Mouse (Mus musculus) hindbrain, embryonic 15.5 days (tissue): ENCODE results near the gene Zfp128. TPM values are rescaled to one million over a fixed set of nuclear protein-coding genes. Genes with fewer than 3 reads are reported as not detected.
"Not testable (repeated sequence)": the region's sequence is repeated elsewhere in the genome, so short reads cannot be mapped to it uniquely, and the experiment has no call there.

Source experiments
- ATAC-seq: fragments of 200-750 bp; cut with Nextera tagmentation; 2 replicates; pipeline ENCODE4 v1.8.0; 2017; ENCODE audit warnings: low read depth, moderate number of reproducible peaks, moderate TSS enrichment; ENCODE audit not compliant: low FRiP score
- H3K27ac ChIP-seq: fragments of 300-500 bp; sonication (generic); replicated peaks from 2 replicates; pipeline ENCODE4 v1.5.1; 2015; ENCODE audit warnings: mild to moderate bottlenecking, inconsistent platforms
- H3K27me3 ChIP-seq: fragments of 300-500 bp; sonication (generic); 2 replicates; pipeline ENCODE4 v1.6.1; 2015; ENCODE audit warnings: control low read depth, inconsistent platforms
- H3K36me3 ChIP-seq: fragments of 300-500 bp; sonication (generic); 2 replicates; pipeline ENCODE4 v1.6.1; 2015; ENCODE audit warnings: control low read depth, inconsistent platforms
- H3K4me1 ChIP-seq: fragments of 300-500 bp; sonication (generic); replicated peaks from 2 replicates; pipeline ENCODE4 v1.6.1; 2015; ENCODE audit warnings: control low read depth, inconsistent platforms
- H3K4me2 ChIP-seq: fragments of 300-500 bp; sonication (generic); 2 replicates; pipeline ENCODE4 v1.6.1; 2015; ENCODE audit warnings: moderate library complexity, mild to moderate bottlenecking, inconsistent platforms
- H3K4me3 ChIP-seq: fragments of 300-500 bp; sonication (generic); 2 replicates; pipeline ENCODE4 v1.5.1; 2015; ENCODE audit warnings: mild to moderate bottlenecking, inconsistent platforms
- H3K9ac ChIP-seq: fragments of 300-500 bp; sonication (generic); 2 replicates; pipeline ENCODE4 v1.6.1; 2015; ENCODE audit warnings: inconsistent platforms
- H3K9me3 ChIP-seq: fragments of 300-500 bp; sonication (generic); 2 replicates; pipeline ENCODE4 v1.6.1; 2016; ENCODE audit warnings: control low read depth, inconsistent platforms
- WGBS: fragments of 180-500 bp; shearing (Covaris S2); methylation state at CpG from one replicate; pipeline ENCODE4 v1.1.7; 2015; 5-methylcytosine and 5-hydroxymethylcytosine counted together
- polyA plus RNA-seq: library from polyadenylated mRNA; unstranded; fragments of >200 nt; fragmentation: Nextera tagmentation; extraction: Ambion mirVana; gene quantifications from 2 replicates; pipeline ENCODE4 v1.2.1, GENCODE M21; 2015

Zfp128 gene
- polyA plus RNA-seq, 1 experiment from 2014 or later, result 7.5 TPM

GRCm38 (mm10) chr7:12927191-12927680, 46.3 kb downstream of the Zfp128 start, which contains the start of gene Rnf225:
Gene Rnf225, plus strand, starts transcription at chr7:12927416.
- ATAC-seq, result no peak
- peak within 1 kb of the TSS; percentile 31 for H3K9ac ChIP-seq
- peak within 1 kb of the TSS; percentile 57 for H3K4me2 ChIP-seq
- WGBS, result 29% methylated on average over 8 of the region's 8 CpGs
- H3K27ac ChIP-seq, result no peak within 1 kb of the TSS
- H3K27me3 ChIP-seq, result peaks cover 21% of the 10 kb centered on the region
- no peaks in the 10 kb centered on the region for H3K9me3 ChIP-seq
- peaks cover 17% of the 10 kb centered on the region for H3K4me1 ChIP-seq
- H3K36me3 ChIP-seq, result peaks cover 37% of the 10 kb centered on the region
- H3K4me3 ChIP-seq, result peak within 1 kb of the TSS; percentile 27

- Histone ChIP-seq H3K36me3 (peaks cover 37% of the 10 kb centered on the region), H3K27me3 (peaks cover 21% of the 10 kb centered on the region), H3K27ac (no peak overlapping the region), H3K9me3 (no peaks in the 10 kb centered on the region), H3K9ac (peak overlapping the region; percentile 31), H3K4me1 (peaks cover 13% of the 10 kb centered on the region), H3K4me2 (peak overlapping the region; percentile 57), H3K4me3 (peak overlapping the region; percentile 27)
- 4% methylated on average over 65 of the region's 65 CpGs for WGBS
- ATAC-seq, result peak; percentile 23; the same call in 1 of the 2 replicates
Measured at GRCm38 (mm10) chr7:12927693-12928589, 47.0 kb downstream of the Zfp128 start.

- no peak overlapping the region for H3K9ac ChIP-seq
- 44% methylated on average over 4 of the region's 4 CpGs for WGBS
- no peaks in the 10 kb centered on the region for H3K27me3 ChIP-seq
- H3K9me3 ChIP-seq, result no peaks in the 10 kb centered on the region
- no peaks in the 10 kb centered on the region for H3K4me1 ChIP-seq
- H3K36me3 ChIP-seq, result no peaks in the 10 kb centered on the region
- no peak overlapping the region for H3K27ac ChIP-seq
- no peak overlapping the region for H3K4me2 ChIP-seq
- ATAC-seq, result no peak
- H3K4me3 ChIP-seq, result no peak overlapping the region
Measured at GRCm38 (mm10) chr7:12933615-12934140, 52.7 kb downstream of the Zfp128 start.

GRCm38 (mm10) chr7:12934808-12935207, 53.8 kb downstream of the Zfp128 start:
- Histone ChIP-seq H3K9me3 (no peaks in the 10 kb centered on the region), H3K27me3 (no peaks in the 10 kb centered on the region), H3K36me3 (no peaks in the 10 kb centered on the region), H3K4me2 (no peak overlapping the region), H3K27ac (no peak overlapping the region), H3K9ac (no peak overlapping the region), H3K4me1 (no peaks in the 10 kb centered on the region), H3K4me3 (no peak overlapping the region)
- ATAC-seq, result no peak
- 77% methylated on average over 3 of the region's 3 CpGs for WGBS

- not testable (repeated sequence) for H3K36me3 ChIP-seq, H3K9me3 ChIP-seq, H3K27ac ChIP-seq, H3K4me2 ChIP-seq, H3K4me1 ChIP-seq, H3K9ac ChIP-seq, H3K27me3 ChIP-seq, ATAC-seq, H3K4me3 ChIP-seq
- 89% methylated on average over 4 of the region's 4 CpGs for WGBS
Measured at GRCm38 (mm10) chr7:12937254-12937803, 56.4 kb downstream of the Zfp128 start.

- H3K4me2 ChIP-seq, result no peak overlapping the region
- H3K36me3 ChIP-seq, result no peaks in the 10 kb centered on the region
- H3K9ac ChIP-seq, result no peak overlapping the region
- ATAC-seq, result no peak
- no peak overlapping the region for H3K27ac ChIP-seq
- H3K27me3 ChIP-seq, result no peaks in the 10 kb centered on the region
- H3K4me3 ChIP-seq, result no peak overlapping the region
- no peaks in the 10 kb centered on the region for H3K9me3 ChIP-seq
- WGBS, result 85% methylated on average over 4 of the region's 4 CpGs
- H3K4me1 ChIP-seq, result no peaks in the 10 kb centered on the region
Measured at GRCm38 (mm10) chr7:12940599-12940998, 59.6 kb downstream of the Zfp128 start.

Other genes with a start within 250 kb of the Zfp128 start
- not detected in 2 replicates for gene Vmn2r54, start 240.9 kb upstream of the Zfp128 start, polyA plus RNA-seq
- gene Vmn2r55, start 196.2 kb upstream of the Zfp128 start, polyA plus RNA-seq, result not detected in 2 replicates
- 0.01 TPM in 1 of 2 replicates, not detected in the other for gene Vmn2r56, start 146.2 kb upstream of the Zfp128 start, polyA plus RNA-seq
- 28.2 and 33.1 TPM in 2 replicates for gene Zscan18, start 77.5 kb upstream of the Zfp128 start, polyA plus RNA-seq
- gene Zfp329, start 62.3 kb upstream of the Zfp128 start, polyA plus RNA-seq, result 28.3 and 30.0 TPM in 2 replicates
- 26.2 and 27.6 TPM in 2 replicates for gene Zfp110, start 46.4 kb upstream of the Zfp128 start, polyA plus RNA-seq
- 9.9 and 12.4 TPM in 2 replicates for gene Zscan22, start 16.6 kb downstream of the Zfp128 start, polyA plus RNA-seq
- 549 and 585 TPM in 2 replicates for gene Rps5, start 41.1 kb downstream of the Zfp128 start, polyA plus RNA-seq
- 1.1 and 1.3 TPM in 2 replicates for gene Rnf225, start 46.2 kb downstream of the Zfp128 start, polyA plus RNA-seq
- 13.4 and 13.6 TPM in 2 replicates for gene Zfp324, start 84.7 kb downstream of the Zfp128 start, polyA plus RNA-seq
- gene Zfp446, start 96.7 kb downstream of the Zfp128 start, polyA plus RNA-seq, result 11.7 and 11.8 TPM in 2 replicates
- 0.39 and 0.45 TPM in 2 replicates for gene Slc27a5, start 117.0 kb downstream of the Zfp128 start, polyA plus RNA-seq
- 217 and 230 TPM in 2 replicates for gene Trim28, start 117.9 kb downstream of the Zfp128 start, polyA plus RNA-seq
- 40.7 and 42.5 TPM in 2 replicates for gene Zbtb45, start 128.9 kb downstream of the Zfp128 start, polyA plus RNA-seq
- 170 and 171 TPM in 2 replicates for gene Chmp2a, start 153.6 kb downstream of the Zfp128 start, polyA plus RNA-seq
- gene Ube2m, start 157.1 kb downstream of the Zfp128 start, polyA plus RNA-seq, result 162 and 163 TPM in 2 replicates
- 9.0 and 9.3 TPM in 2 replicates for gene Mzf1, start 173.6 kb downstream of the Zfp128 start, polyA plus RNA-seq
- 0.13 and 0.14 TPM in 2 replicates for gene Vmn1r85, start 214.0 kb downstream of the Zfp128 start, polyA plus RNA-seq
- 0.03 TPM in 1 of 2 replicates, not detected in the other for gene Vmn1r86, start 238.7 kb downstream of the Zfp128 start, polyA plus RNA-seq